Mouse (Mus musculus) C2C12 (cell line): ENCODE data around the gene Nkx1-2.

Source experiments
- CEBPB ChIP-seq: IDR thresholded peaks from one replicate; pipeline ENCODE4 v1.6.1; 2011; ENCODE audit warnings: low read depth, mild to moderate bottlenecking, control low read depth, moderate library complexity
- CTCF ChIP-seq: IDR thresholded peaks from one replicate; pipeline ENCODE4 v1.5.1; 2011; ENCODE audit not compliant: control insufficient read depth, insufficient read depth, insufficient read length
- FOSL1 ChIP-seq: IDR thresholded peaks from one replicate; pipeline ENCODE4 v1.8.0; 2011; ENCODE audit warnings: mild to moderate bottlenecking, low read length; ENCODE audit not compliant: poor library complexity, insufficient read depth, severe bottlenecking
- MAX ChIP-seq: IDR thresholded peaks from one replicate; pipeline ENCODE4 v1.6.1; 2011; ENCODE audit warnings: mild to moderate bottlenecking, control low read depth
- MYOD1 ChIP-seq: IDR thresholded peaks from one replicate; pipeline ENCODE4 v1.6.1; 2011; ENCODE audit warnings: low read depth; ENCODE audit not compliant: control insufficient read depth, insufficient read length
- USF1 ChIP-seq: IDR thresholded peaks from one replicate; pipeline ENCODE4 v1.6.1; 2011; ENCODE audit warnings: low read depth, mild to moderate bottlenecking, control low read depth, moderate library complexity

DNA sequence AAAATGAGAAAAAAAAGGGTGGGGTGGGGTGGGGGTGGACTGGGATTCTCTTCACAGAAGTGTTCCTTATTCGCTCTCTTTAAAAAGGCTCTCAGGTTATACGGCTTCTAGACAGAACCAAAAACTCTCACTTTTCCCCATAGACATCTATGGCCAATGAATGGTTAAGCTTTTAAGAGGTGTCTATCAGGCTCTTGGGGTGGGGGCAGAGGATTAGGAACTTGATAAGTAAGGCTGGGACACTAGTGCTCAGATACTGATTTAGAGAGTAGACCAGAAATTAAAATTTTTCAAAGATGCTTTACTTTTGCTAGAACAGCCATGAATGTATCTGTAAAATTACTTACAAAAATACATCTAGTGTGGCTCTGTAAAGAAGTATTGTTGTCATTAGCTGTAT lies 5.1 kb downstream of the Nkx1-2 start:
- TF ChIP-seq CTCF: no peak
- TF ChIP-seq USF1: no peak
- no peak for TF ChIP-seq CEBPB
- TF ChIP-seq MAX: no peak
- no peak for TF ChIP-seq FOSL1
- TF ChIP-seq MYOD1: no peak
